ENCODE assay signal across 8 mouse cellular contexts in the genomic region with DNA sequence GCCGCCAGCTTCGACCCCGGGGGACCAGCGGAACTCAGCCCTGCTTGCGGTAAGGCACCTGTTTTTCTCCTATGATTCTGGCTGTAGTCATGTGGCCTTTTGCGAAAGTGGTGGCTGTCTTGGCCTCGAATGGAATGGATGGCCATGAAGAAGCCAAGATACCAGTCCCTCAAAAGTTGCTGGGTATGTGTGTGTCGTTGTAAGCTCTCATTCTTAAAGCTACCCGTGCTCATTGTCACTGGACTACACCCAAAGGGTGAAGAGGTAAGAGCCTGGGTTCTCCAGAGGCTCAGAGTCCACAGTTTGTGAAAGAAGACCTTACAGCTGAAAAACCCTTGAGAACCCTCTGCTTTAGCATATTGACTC. TPM values are rescaled to one million over a fixed set of nuclear protein-coding genes. Genes with fewer than 3 reads are reported as not detected.
DNase-seq lines count a peak whose midpoint lies in the region; ATAC-seq and TF ChIP-seq lines count a peak whose summit lies in the region.

No protein-coding gene starts in this region.

- peak overlapping the region; percentile 58 for H3K4me3 ChIP-seq in left cerebral cortex, adult 2 months
- peak overlapping the region; percentile 60 for H3K4me3 ChIP-seq in embryonic facial prominence, embryonic 12.5 days
- peak overlapping the region; percentile 49 for H3K4me3 ChIP-seq in intestine, embryonic 15.5 days (replicated peaks)

- peak overlapping the region; percentile 72 for H3K9ac ChIP-seq in embryonic facial prominence, embryonic 12.5 days
- peak overlapping the region; percentile 57 for H3K9ac ChIP-seq in intestine, embryonic 15.5 days

- peaks cover 43% of the 10 kb centered on the region for H3K4me1 ChIP-seq in embryonic facial prominence, embryonic 12.5 days
- H3K4me1 ChIP-seq in intestine, embryonic 15.5 days (replicated peaks): peaks cover 37% of the 10 kb centered on the region

- 30% methylated on average over 9 of the region's 9 CpGs for WGBS in embryonic facial prominence, embryonic 12.5 days
- WGBS in intestine, embryonic 15.5 days: 31% methylated on average over 9 of the region's 9 CpGs

- H3K36me3 ChIP-seq in embryonic facial prominence, embryonic 12.5 days: no peaks in the 10 kb centered on the region
- H3K36me3 ChIP-seq in intestine, embryonic 15.5 days: no peaks in the 10 kb centered on the region

- no peak for TF ChIP-seq CTCF in left cerebral cortex, adult 2 months (IDR thresholded peaks at IDR 0.05)

- no peaks in the 10 kb centered on the region for H3K27me3 ChIP-seq in embryonic facial prominence, embryonic 12.5 days
- no peaks in the 10 kb centered on the region for H3K27me3 ChIP-seq in intestine, embryonic 15.5 days (replicated peaks)

- no peak for DNase-seq in left cerebral cortex, adult 2 months (ENCODE audit: extremely low spot score in 1 of 2, low spot score in 2 of 2)
- no peak for DNase-seq in left cerebral cortex, adult 18-20 months (ENCODE audit: low spot score in 2 of 2)
- peak; percentile 43 for DNase-seq in naive thymus-derived CD4-positive, alpha-beta T cell, adult 2 months (ENCODE audit: low read depth)
- DNase-seq in frontal cortex, postnatal 14 days (ENCODE audit: low spot score in 2 of 2): no peak
- no peak for DNase-seq in cerebellum, adult 18-20 months
- DNase-seq in spleen, postnatal 4 days (ENCODE audit: low spot score in 2 of 2): no peak

- ATAC-seq in embryonic facial prominence, embryonic 12.5 days (ENCODE audit: insufficient number of reproducible peaks, insufficient read depth, low FRiP score, low TSS enrichment): no peak
- ATAC-seq in intestine, embryonic 15.5 days: no peak

- no peaks in the 10 kb centered on the region for H3K9me3 ChIP-seq in embryonic facial prominence, embryonic 12.5 days
- H3K9me3 ChIP-seq in intestine, embryonic 15.5 days: no peaks in the 10 kb centered on the region

- peak overlapping the region; percentile 78 for H3K27ac ChIP-seq in left cerebral cortex, adult 2 months
- H3K27ac ChIP-seq in embryonic facial prominence, embryonic 12.5 days: peak overlapping the region; percentile 89; the same call in 1 of the 2 replicates
- 0 out of 2 replicates have a peak overlapping the region, but pooled peaks have one; percentile 3 for H3K27ac ChIP-seq in intestine, embryonic 15.5 days

- intact Hi-C loops in left cerebral cortex, adult 2 months (cut with DNase I): loop anchor here (5.0 kb wide), 1 partner anchor 404 kb away; no protein-coding TSS in a partner anchor

- peak overlapping the region; percentile 86 for H3K4me2 ChIP-seq in embryonic facial prominence, embryonic 12.5 days (replicated peaks)
- H3K4me2 ChIP-seq in intestine, embryonic 15.5 days (replicated peaks): peak overlapping the region; percentile 91

RNA-seq across cellular contexts. Expression of a gene that starts 0.7 kb away (rescaled TPM):
- 1 to 10 TPM; 7.1 to 7.2 TPM for total RNA-seq in left cerebral cortex, adult 2 months (2021)
- 1 to 10 TPM; 6.1 to 6.6 TPM for total RNA-seq in left cerebral cortex, adult 18-20 months (2021)
- polyA plus RNA-seq in embryonic facial prominence, embryonic 12.5 days (2016; fragmentation: Nextera tagmentation; extraction: Ambion mirVana): 12.9 and 13.6 TPM in 2 replicates
- polyA plus RNA-seq in intestine, embryonic 15.5 days (2015; fragmentation: Nextera tagmentation; extraction: Ambion mirVana): 5.7 and 6.2 TPM in 2 replicates

RNA-seq across cellular contexts. Expression of a gene that starts 51.7 kb away (rescaled TPM):
- 10 to 100 TPM; 19.5 TPM for total RNA-seq in left cerebral cortex, adult 2 months (2021)
- total RNA-seq in left cerebral cortex, adult 18-20 months (2021): 10 to 100 TPM; 18.7 to 20.2 TPM
- polyA plus RNA-seq in embryonic facial prominence, embryonic 12.5 days (2016; fragmentation: Nextera tagmentation; extraction: Ambion mirVana): 7.7 and 8.1 TPM in 2 replicates
- 7.5 TPM in 2 replicates for polyA plus RNA-seq in intestine, embryonic 15.5 days (2015; fragmentation: Nextera tagmentation; extraction: Ambion mirVana)

RNA-seq across cellular contexts. Expression of a gene that starts 52.9 kb away (rescaled TPM):
- 10 to 100 TPM in 1 of 2 experiments, 1 to 10 TPM in 1; 9.5 to 10.4 TPM for total RNA-seq in left cerebral cortex, adult 2 months (2021)
- total RNA-seq in left cerebral cortex, adult 18-20 months (2021): 1 to 10 TPM; 8.6 to 9.9 TPM
- polyA plus RNA-seq in embryonic facial prominence, embryonic 12.5 days (2016; fragmentation: Nextera tagmentation; extraction: Ambion mirVana): 11.9 and 13.9 TPM in 2 replicates
- polyA plus RNA-seq in intestine, embryonic 15.5 days (2015; fragmentation: Nextera tagmentation; extraction: Ambion mirVana): 7.0 and 8.2 TPM in 2 replicates

Comparison
In these comparisons a context has a peak if more than half of its experiments do, and no peak if none do; other contexts are left out.
1. H3K27ac ChIP-seq: peak in every context shown above with its lines; median percentile 89 in embryonic facial prominence, embryonic 12.5 days; 78 in left cerebral cortex, adult 2 months; 3 in intestine, embryonic 15.5 days.